Mouse (Mus musculus): Measurements from ENCODE around the gene Pip5k1b. TPM values are rescaled to one million over a fixed set of nuclear protein-coding genes. Genes with fewer than 3 reads are reported as not detected.

Gene Pip5k1b
- polyA plus RNA-seq, 1 experiment from 2014 or later: 0.82 TPM

DNA sequence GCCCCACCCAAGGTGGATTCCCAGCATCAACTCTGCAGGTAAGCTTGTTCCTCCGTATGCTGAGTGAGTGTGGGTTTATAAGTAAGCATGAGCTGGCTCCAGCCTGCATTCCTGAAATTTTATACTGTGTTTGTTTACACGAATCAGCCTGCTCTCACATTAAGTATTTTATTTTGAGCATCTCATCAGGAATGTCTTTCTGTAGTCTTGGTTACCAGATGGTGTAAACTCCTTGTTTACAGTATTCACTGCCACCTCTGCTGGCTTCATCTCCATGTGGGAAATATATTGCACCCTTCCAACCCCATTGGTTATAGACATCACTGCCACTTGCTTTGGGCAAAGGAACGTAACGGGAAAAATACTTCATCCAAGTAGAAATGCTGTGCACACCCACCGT lies 262.1 kb downstream of the Pip5k1b start:
- Histone ChIP-seq H3K4me3 (no peak overlapping the region), H3K9me3 (no peaks in the 10 kb centered on the region), H3K36me3 (no peaks in the 10 kb centered on the region), H3K27me3 (no peaks in the 10 kb centered on the region), H3K4me2 (no peak overlapping the region), H3K9ac (no peak overlapping the region), H3K27ac (replicated peaks) (no peak overlapping the region), H3K4me1 (replicated peaks) (no peaks in the 10 kb centered on the region)
- WGBS: 87% methylated on average over 5 of the region's 5 CpGs
- ATAC-seq (ENCODE audit: low read depth): no peak

DNA sequence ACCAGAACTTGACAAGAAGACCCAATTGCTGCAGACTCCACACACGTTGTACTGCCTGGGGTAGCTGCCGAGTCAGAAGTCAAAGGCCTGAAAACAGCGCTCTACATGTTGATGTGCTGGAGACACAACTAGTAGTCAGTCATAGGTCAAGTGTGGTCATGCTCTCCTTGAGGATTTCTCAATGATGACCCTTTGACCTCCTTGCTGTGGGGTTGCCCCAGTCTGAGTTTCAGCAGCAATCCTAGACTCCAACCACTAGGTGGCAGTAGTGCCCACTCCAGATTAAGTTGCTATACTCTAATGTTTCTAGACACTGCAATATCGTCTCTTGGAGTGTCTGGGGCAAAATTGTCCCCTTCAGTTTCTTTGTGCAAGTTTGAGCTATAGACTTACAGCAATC lies 271.5 kb downstream of the Pip5k1b start:
- H3K9ac ChIP-seq: no peak overlapping the region
- ATAC-seq (ENCODE audit: low read depth): no peak
- no peak overlapping the region for H3K4me3 ChIP-seq
- no peaks in the 10 kb centered on the region for H3K36me3 ChIP-seq
- no peaks in the 10 kb centered on the region for H3K9me3 ChIP-seq
- 54% methylated on average over 4 of the region's 4 CpGs for WGBS
- H3K27ac ChIP-seq (replicated peaks): no peak overlapping the region
- H3K4me2 ChIP-seq: no peak overlapping the region
- no peaks in the 10 kb centered on the region for H3K27me3 ChIP-seq
- peaks cover 7% of the 10 kb centered on the region for H3K4me1 ChIP-seq (replicated peaks)

DNA sequence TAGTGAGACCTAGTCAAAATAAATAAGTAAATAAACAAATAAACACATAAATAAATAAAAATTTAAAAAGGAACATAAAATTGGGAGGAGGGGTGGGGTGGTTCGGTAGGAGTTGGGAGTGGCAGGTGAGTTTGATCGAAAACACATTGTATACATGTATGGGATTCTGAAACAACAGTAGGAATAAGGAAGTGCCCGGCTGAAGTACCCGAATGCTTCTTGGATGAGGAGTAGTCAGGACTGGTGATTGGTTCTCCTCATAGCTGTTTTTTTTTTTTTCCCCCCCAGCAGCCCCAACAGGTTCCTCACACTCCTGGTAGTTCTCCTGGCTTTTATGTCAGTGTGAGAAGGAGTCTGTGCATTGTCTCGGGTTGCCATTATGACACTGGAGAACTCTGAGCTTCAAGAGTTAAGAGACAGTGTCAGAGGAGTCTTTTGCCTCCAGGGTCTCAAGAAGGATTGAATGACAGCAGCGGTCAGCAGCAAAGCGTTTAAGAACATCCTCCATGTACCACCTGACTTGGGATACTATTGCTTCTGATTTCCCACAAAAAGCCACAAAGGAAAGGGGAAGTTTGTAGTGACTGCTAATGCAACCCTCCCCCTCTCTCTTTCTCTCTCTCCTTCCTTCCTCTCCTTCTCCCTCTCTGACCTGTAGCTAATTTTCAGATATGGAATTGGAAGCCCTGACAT lies 274.2 kb downstream of the Pip5k1b start:
- no peak for ATAC-seq (ENCODE audit: low read depth)
- WGBS: 66% methylated on average over 7 of the region's 7 CpGs
- Histone ChIP-seq H3K27ac (replicated peaks) (no peak overlapping the region), H3K4me3 (peak overlapping the region; percentile 66; the same call in 1 of the 2 replicates), H3K4me1 (replicated peaks) (peaks cover 12% of the 10 kb centered on the region), H3K27me3 (no peaks in the 10 kb centered on the region), H3K36me3 (no peaks in the 10 kb centered on the region), H3K9me3 (no peaks in the 10 kb centered on the region), H3K4me2 (peak overlapping the region; percentile 83), H3K9ac (no peak overlapping the region)

DNA sequence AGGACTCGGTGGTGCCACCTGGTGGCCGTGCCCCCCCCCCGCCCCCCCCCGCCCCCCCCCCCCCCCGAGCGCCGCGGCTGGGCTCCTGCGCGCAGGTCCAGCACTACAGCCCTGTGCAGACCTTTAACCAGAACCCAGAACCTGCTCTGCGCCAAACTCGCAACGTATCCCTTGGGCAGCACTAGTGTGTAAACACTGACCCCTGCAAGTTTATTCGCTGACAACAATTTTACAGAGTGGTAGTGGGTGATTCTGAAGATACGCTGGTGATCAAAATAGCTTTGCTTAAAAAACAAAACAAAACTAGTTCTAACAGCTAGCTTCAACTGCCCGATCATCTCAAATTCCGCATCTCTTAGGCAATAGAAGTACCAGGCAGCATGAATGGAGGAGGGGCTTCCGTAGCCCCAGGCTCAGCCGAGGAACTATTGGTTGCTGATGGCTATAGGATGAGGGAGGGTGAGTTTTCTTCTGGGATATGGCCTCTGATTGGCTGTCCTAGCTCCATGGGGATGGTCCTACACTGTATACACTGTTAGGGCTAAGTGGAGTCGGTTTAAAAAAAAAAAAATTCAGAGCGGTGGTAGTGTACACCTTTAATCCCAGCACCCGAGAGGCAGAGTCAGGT lies 275.0 kb downstream of the Pip5k1b start, which contains the start of gene Fxn:
Gene Fxn, minus strand, starts transcription at position 5 of the 628 bp plus-strand sequence.
- peak; percentile 95 for ATAC-seq (ENCODE audit: low read depth)
- no peaks in the 10 kb centered on the region for H3K9me3 ChIP-seq
- under 1% methylated on average over 14 of the region's 22 CpGs for WGBS
- H3K4me3 ChIP-seq: peak within 1 kb of the TSS; percentile 66
- peak within 1 kb of the TSS; percentile 83 for H3K4me2 ChIP-seq
- peak within 1 kb of the TSS; percentile 73 for H3K9ac ChIP-seq
- H3K36me3 ChIP-seq: no peaks in the 10 kb centered on the region
- peak within 1 kb of the TSS; percentile 90 for H3K27ac ChIP-seq (replicated peaks)
- no peaks in the 10 kb centered on the region for H3K27me3 ChIP-seq
- peaks cover 12% of the 10 kb centered on the region for H3K4me1 ChIP-seq (replicated peaks)

DNA sequence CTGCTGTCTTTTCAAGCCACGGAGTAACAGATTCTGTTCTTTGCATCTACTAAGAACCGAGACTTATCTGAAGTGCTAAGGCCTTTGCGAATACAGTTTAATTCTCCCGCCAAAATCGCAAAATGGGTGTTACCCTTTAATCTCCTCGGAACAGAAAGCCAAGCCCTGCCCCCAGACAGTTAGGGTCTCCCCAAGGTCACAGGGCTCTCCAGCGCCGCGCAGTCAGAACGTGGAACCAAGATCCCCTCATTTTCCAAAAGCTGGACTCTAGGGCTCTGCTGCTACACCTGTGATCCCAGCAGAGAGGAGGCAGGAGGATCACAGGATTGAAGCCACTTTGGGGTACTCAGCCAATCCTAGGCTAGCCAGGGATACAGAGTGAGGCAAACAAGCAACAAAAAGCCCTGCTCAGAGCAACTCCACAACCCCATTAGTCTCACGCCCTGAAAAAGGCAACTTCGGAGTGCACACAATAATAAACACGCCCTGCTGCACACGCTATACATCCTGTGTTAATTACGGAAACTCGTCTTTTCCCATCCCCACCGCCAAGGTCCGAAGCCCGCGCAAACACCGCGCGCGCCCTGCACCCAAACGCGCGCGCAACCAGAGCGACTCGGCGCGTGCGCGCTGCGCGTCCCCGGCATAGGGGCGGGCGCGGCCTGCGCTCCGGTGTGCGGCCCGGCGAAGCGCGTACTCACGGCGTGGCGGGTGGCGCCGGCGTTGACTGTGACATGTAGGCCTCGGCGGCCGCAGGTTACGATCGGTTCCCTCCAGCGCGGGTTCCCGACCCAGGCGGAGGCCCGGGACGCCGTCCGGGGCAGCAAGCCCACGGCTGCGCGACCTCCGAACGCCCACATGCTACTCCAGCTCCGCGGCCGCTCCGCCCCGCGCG lies 275.7 kb downstream of the Pip5k1b start:
- peak overlapping the region; percentile 66 for H3K4me3 ChIP-seq
- ATAC-seq (ENCODE audit: low read depth): peak; percentile 79
- under 1% methylated on average over 65 of the region's 78 CpGs for WGBS

DNA sequence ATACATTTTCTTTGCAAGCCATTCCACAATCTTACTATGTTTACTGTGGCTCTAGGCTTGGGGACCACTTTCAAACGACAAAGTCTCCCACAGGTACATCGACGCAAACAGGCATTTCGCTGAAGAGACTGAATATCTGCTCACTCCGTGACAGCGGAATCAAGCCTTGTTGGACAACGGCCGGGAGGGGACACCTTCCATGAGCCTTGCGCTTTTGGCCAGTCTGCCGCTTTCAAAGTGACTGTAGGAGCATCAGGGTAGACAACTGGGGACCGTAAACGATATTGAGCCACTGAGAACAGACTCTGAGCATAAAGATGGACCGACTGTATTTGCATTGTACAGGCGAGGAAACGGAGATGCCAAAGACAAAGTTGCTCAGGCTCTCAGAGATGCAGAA lies 276.8 kb downstream of the Pip5k1b start:
- Histone ChIP-seq H3K4me2 (peak overlapping the region; percentile 83), H3K4me1 (replicated peaks) (peaks cover 12% of the 10 kb centered on the region), H3K27me3 (no peaks in the 10 kb centered on the region), H3K27ac (replicated peaks) (no peak overlapping the region), H3K36me3 (no peaks in the 10 kb centered on the region), H3K9ac (peak overlapping the region; percentile 73; the same call in 1 of the 2 replicates), H3K9me3 (no peaks in the 10 kb centered on the region), H3K4me3 (0 out of 2 replicates have a peak overlapping the region, but pooled peaks have one; percentile 66)
- ATAC-seq (ENCODE audit: low read depth): no peak
- WGBS: 84% methylated on average over 15 of the region's 15 CpGs

More for the DNA sequence above, 275.7 kb downstream of the Pip5k1b start:
- Histone ChIP-seq H3K4me2 (peak overlapping the region; percentile 83), H3K9ac (peak overlapping the region; percentile 73), H3K4me1 (replicated peaks) (peaks cover 12% of the 10 kb centered on the region), H3K9me3 (no peaks in the 10 kb centered on the region), H3K36me3 (no peaks in the 10 kb centered on the region), H3K27me3 (no peaks in the 10 kb centered on the region), H3K27ac (replicated peaks) (peak overlapping the region; percentile 90)

DNA sequence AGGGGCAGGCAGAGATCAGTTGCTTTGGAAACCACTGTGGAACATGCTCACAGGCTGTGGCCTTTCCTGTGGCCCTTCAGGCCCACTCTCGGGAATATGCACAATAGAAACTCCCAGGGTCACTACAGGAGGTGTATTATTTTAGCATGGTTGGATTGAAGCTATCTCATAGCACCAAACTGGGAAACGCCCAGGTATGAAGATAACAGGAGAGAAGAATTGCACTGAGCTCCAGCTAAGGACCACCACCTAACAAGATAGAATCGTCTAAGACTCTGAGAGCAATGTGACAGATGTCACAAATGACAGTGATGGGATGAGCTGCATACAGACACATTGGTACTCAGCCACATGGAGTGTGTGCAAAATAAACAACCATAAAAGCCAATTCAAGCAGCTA lies 281.4 kb downstream of the Pip5k1b start:
- Histone ChIP-seq H3K9me3 (no peaks in the 10 kb centered on the region), H3K27me3 (no peaks in the 10 kb centered on the region), H3K9ac (no peak overlapping the region), H3K4me3 (no peak overlapping the region), H3K4me1 (replicated peaks) (peaks cover 20% of the 10 kb centered on the region), H3K4me2 (no peak overlapping the region), H3K27ac (replicated peaks) (no peak overlapping the region), H3K36me3 (no peaks in the 10 kb centered on the region)
- WGBS: 75% methylated on average over 3 of the region's 3 CpGs
- no peak for ATAC-seq (ENCODE audit: low read depth)

DNA sequence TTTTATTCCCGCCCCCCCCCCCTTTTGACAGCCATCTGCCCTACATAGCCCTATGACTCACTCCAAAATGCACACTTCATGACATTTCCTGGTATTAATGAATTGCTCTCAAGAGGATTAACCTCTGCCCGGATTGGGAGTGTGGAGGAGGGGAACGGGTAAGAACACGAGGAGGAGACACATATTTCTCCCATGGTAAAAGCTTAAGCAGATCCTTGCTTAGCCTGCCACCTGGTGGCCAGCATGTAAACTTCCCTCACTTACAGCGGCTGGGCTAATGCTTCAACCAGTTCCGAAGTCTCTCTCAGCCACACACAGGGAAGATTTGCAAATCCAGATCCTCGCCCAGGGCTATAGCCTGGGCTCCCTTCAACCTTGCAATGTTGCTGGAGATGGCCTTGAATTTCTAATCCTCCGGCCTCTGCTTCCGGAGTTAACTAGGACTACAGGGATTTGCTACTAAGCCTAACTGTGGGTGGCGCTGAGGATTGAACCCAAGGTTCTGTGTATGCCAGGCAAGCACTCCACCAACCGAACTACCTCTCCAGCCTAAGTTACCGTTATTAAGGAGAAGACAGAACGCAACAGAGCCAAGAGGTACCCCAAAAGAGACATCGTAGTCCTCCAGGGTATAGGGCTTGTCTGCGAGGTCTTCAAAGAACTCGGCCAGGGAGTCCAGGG lies 283.8 kb downstream of the Pip5k1b start:
- Histone ChIP-seq H3K9ac (no peak overlapping the region), H3K27me3 (no peaks in the 10 kb centered on the region), H3K4me1 (replicated peaks) (peaks cover 32% of the 10 kb centered on the region), H3K9me3 (no peaks in the 10 kb centered on the region), H3K4me3 (no peak overlapping the region), H3K4me2 (peak overlapping the region; percentile 28), H3K27ac (replicated peaks) (no peak overlapping the region), H3K36me3 (no peaks in the 10 kb centered on the region)
- WGBS: 41% methylated on average over 16 of the region's 16 CpGs
- ATAC-seq (ENCODE audit: low read depth): peak; percentile 80

DNA sequence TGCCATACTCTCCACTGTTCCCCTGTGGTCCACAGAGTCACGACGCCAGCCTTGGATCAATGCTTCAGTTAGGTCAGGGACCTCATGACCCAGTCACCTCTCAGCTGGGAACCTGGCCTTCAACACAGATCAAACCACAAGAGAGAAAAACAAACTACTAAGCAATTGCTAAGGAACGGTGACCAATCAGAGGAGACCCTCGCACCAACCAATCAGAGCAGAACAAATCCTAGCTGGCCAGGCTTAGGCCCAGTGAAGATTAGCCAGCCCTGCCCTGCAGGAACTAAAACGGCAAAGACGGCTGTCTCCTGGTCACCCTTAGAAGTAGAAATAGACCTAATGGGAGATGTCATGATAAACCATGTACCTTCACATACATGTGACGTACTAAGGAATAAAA lies 284.3 kb downstream of the Pip5k1b start:
- 51% methylated on average over 7 of the region's 7 CpGs for WGBS
- Histone ChIP-seq H3K27ac (replicated peaks) (no peak overlapping the region), H3K4me3 (no peak overlapping the region), H3K4me2 (peak overlapping the region; percentile 28), H3K27me3 (no peaks in the 10 kb centered on the region), H3K9me3 (no peaks in the 10 kb centered on the region), H3K4me1 (replicated peaks) (peaks cover 34% of the 10 kb centered on the region), H3K9ac (no peak overlapping the region), H3K36me3 (no peaks in the 10 kb centered on the region)
- ATAC-seq (ENCODE audit: low read depth): peak; percentile 73

DNA sequence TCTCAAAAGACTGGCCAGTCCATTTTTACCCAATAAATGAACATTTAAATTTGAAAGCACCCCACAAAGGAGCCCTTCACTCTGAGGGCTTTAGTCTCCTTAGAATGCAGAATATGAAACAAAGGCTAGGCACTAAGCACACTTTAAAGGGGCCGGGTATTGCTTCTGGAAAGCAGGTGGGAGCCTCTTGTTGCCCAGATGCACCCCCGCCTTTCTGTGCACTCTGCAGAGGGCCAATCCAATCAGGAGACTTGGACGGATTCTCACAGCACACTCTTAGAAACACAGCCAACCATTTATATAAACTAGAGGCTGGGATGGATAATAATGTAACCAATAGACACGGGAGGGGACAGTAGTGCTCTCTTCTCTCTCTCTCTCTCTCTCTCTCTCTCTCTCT lies 287.1 kb downstream of the Pip5k1b start:
- no peak overlapping the region for H3K4me3 ChIP-seq
- H3K9me3 ChIP-seq: no peaks in the 10 kb centered on the region
- H3K27me3 ChIP-seq: no peaks in the 10 kb centered on the region
- 36% methylated on average over 4 of the region's 4 CpGs for WGBS
- H3K27ac ChIP-seq (replicated peaks): no peak overlapping the region
- H3K9ac ChIP-seq: peak overlapping the region; percentile 22; the same call in 1 of the 2 replicates
- H3K4me2 ChIP-seq: no peak overlapping the region
- ATAC-seq (ENCODE audit: low read depth): no peak
- peaks cover 10% of the 10 kb centered on the region; the same call in 1 of the 2 replicates for H3K36me3 ChIP-seq
- H3K4me1 ChIP-seq (replicated peaks): peaks cover 34% of the 10 kb centered on the region

DNA sequence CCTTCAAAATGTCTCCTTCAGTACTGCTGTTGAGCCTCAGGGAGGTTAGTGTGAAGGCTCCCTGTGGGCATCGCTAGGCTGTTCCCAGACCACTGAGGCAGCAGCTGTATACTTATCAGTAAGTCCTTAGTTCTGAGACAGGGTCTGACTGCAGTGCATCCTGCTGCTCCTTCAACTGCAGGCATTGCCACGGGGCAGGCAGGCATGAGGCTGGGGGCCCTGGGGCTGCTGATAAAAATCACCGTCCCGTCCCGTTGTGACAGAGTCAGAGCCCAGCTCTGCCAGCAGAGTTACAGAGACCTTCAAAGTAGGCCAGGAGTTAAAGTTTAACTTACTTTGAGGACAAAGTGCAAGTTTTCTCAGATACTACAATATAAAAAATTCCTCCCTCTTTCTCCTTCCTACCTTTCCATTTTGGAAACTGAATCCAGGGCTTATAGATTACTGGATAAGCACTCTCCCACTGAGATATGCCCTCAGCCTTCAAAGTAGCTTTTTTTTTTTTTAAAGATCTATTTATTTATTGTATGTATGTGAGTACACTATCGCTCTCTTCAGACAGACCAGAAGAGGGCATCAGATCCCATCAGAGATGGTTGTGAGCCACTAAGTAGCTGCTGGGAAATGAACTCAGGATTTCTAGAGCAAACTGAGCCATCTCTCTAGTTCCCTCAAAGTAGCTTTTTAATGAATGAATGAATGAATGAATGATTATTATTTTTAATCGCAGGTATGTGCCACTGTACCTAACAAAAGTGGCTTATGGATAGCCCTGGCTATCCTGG lies 289.4 kb downstream of the Pip5k1b start:
- ATAC-seq (ENCODE audit: low read depth): no peak
- WGBS: 80% methylated on average over 7 of the region's 7 CpGs

More for the DNA sequence above, 289.4 kb downstream of the Pip5k1b start:
- no peak overlapping the region for H3K4me3 ChIP-seq
- no peaks in the 10 kb centered on the region for H3K27me3 ChIP-seq
- no peak overlapping the region for H3K4me2 ChIP-seq
- no peak overlapping the region for H3K27ac ChIP-seq (replicated peaks)
- H3K9me3 ChIP-seq: no peaks in the 10 kb centered on the region
- peaks cover 29% of the 10 kb centered on the region for H3K4me1 ChIP-seq (replicated peaks)
- no peak overlapping the region for H3K9ac ChIP-seq
- peaks cover 18% of the 10 kb centered on the region; the same call in 1 of the 2 replicates for H3K36me3 ChIP-seq

Measured in neural tube, embryonic 13.5 days (tissue).